Mouse (Mus musculus) heart, embryonic 16.5 days (tissue): ENCODE results near the gene Itga9. TPM values are rescaled to one million over a fixed set of nuclear protein-coding genes. Genes with fewer than 3 reads are reported as not detected.

Source experiments
- ATAC-seq: fragments of 200-750 bp; cut with Nextera tagmentation; replicated peaks from 2 replicates; pipeline ENCODE4 v1.8.0; 2017; ENCODE audit warnings: moderate number of reproducible peaks; ENCODE audit not compliant: insufficient read depth, low FRiP score; ENCODE audit errors: extremely low read depth
- H3K27ac ChIP-seq: fragments of 300-500 bp; sonication (generic); 2 replicates; pipeline ENCODE4 v1.5.1; 2014; ENCODE audit warnings: mild to moderate bottlenecking, low read length, control low read depth, moderate library complexity
- H3K27me3 ChIP-seq: fragments of 300-500 bp; sonication (generic); 2 replicates; pipeline ENCODE4 v1.6.1; 2014; ENCODE audit warnings: low read length, mixed read lengths; ENCODE audit not compliant: control insufficient read depth, insufficient read depth
- H3K36me3 ChIP-seq: fragments of 300-500 bp; sonication (generic); 2 replicates; pipeline ENCODE4 v1.6.1; 2014; ENCODE audit not compliant: control insufficient read depth, insufficient read depth
- H3K4me1 ChIP-seq: fragments of 300-500 bp; sonication (generic); 2 replicates; pipeline ENCODE4 v1.6.1; 2014; ENCODE audit warnings: low read length, mixed read lengths; ENCODE audit not compliant: control insufficient read depth, insufficient read depth
- H3K4me2 ChIP-seq: fragments of 300-500 bp; sonication (generic); 2 replicates; pipeline ENCODE4 v1.6.1; 2014; ENCODE audit warnings: low read depth, mild to moderate bottlenecking, control low read depth, low read length
- H3K4me3 ChIP-seq: fragments of 300-500 bp; sonication (generic); 2 replicates; pipeline ENCODE4 v1.5.1; 2014; ENCODE audit warnings: mild to moderate bottlenecking, control low read depth, low read length
- H3K9ac ChIP-seq: fragments of 300-500 bp; sonication (generic); 2 replicates; pipeline ENCODE4 v1.6.1; 2014; ENCODE audit warnings: low read length, control low read depth
- H3K9me3 ChIP-seq: fragments of 300-500 bp; sonication (generic); replicated peaks from 2 replicates; pipeline ENCODE4 v1.6.1; 2016; ENCODE audit warnings: low read length; ENCODE audit not compliant: control insufficient read depth
- WGBS: fragments of 180-500 bp; shearing (Covaris S2); extraction: QIAGEN DNeasy Blood & Tissue Kit; methylation state at CpG from one replicate; pipeline ENCODE4 v1.1.7; 2014; 5-methylcytosine and 5-hydroxymethylcytosine counted together
- polyA plus RNA-seq: library from polyadenylated mRNA; unstranded; fragments of >200 nt; fragmentation: Nextera tagmentation; extraction: Ambion mirVana; gene quantifications from 2 replicates; pipeline ENCODE4 v1.2.1, GENCODE M21; 2015

Itga9 gene
- polyA plus RNA-seq, 1 experiment from 2014 or later: 3.1 TPM

DNA sequence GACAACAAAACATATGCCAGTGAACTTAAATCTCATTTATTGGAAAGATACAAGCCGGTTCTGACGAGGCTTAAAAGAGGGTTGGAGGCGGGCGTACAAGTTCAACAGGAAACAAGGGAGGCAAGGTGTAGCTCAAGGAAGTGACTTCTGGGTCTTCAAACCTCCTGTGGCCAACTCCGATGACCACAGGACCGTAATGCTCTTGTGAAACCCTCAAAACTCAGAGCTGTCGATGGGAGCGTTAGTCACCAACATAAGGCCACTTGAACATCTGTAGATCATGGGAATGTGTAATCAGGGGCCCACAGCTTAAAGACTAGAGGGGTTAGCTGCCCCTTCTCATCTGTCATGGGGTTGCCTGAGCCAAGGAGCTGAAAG, 195.4 kb downstream of the Itga9 start:
- H3K4me1 ChIP-seq: peaks cover 8% of the 10 kb centered on the region; the same call in 1 of the 2 replicates
- H3K9me3 ChIP-seq: no peaks in the 10 kb centered on the region
- H3K9ac ChIP-seq: no peak overlapping the region
- 79% methylated on average over 8 of the region's 8 CpGs for WGBS
- H3K4me2 ChIP-seq: no peak overlapping the region
- H3K36me3 ChIP-seq: no peaks in the 10 kb centered on the region
- no peaks in the 10 kb centered on the region for H3K27me3 ChIP-seq
- ATAC-seq: no peak
- no peak overlapping the region for H3K27ac ChIP-seq
- H3K4me3 ChIP-seq: no peak overlapping the region

GRCm38 (mm10) chr9:118802380-118802779, 195.9 kb downstream of the Itga9 start:
- whole genome bisulfite sequencing: 91% methylated on average over 11 of the region's 11 CpGs
- Histone ChIP-seq H3K4me1 (peaks cover 8% of the 10 kb centered on the region; the same call in 1 of the 2 replicates), H3K9ac (no peak overlapping the region), H3K9me3 (no peaks in the 10 kb centered on the region), H3K4me3 (no peak overlapping the region), H3K27ac (no peak overlapping the region), H3K27me3 (no peaks in the 10 kb centered on the region), H3K4me2 (no peak overlapping the region), H3K36me3 (no peaks in the 10 kb centered on the region)
- ATAC-seq: no peak

GRCm38 (mm10) chr9:118805740-118806139, 199.2 kb downstream of the Itga9 start:
- WGBS: 71% methylated on average over 6 of the region's 6 CpGs
- ATAC-seq: no peak

GRCm38 (mm10) chr9:118807669-118808068, 201.2 kb downstream of the Itga9 start:
- Histone ChIP-seq H3K4me1 (no peaks in the 10 kb centered on the region), H3K36me3 (no peaks in the 10 kb centered on the region), H3K4me3 (no peak overlapping the region), H3K4me2 (no peak overlapping the region), H3K27me3 (no peaks in the 10 kb centered on the region), H3K27ac (no peak overlapping the region), H3K9ac (no peak overlapping the region), H3K9me3 (no peaks in the 10 kb centered on the region)
- ATAC-seq: no peak
- WGBS: 91% methylated on average over 3 of the region's 3 CpGs

More at GRCm38 (mm10) chr9:118805740-118806139, 199.2 kb downstream of the Itga9 start:
- Histone ChIP-seq H3K27ac (no peak overlapping the region), H3K4me2 (no peak overlapping the region), H3K4me3 (no peak overlapping the region), H3K27me3 (no peaks in the 10 kb centered on the region), H3K4me1 (peaks cover 5% of the 10 kb centered on the region; the same call in 1 of the 2 replicates), H3K9ac (no peak overlapping the region), H3K9me3 (no peaks in the 10 kb centered on the region), H3K36me3 (no peaks in the 10 kb centered on the region)

GRCm38 (mm10) chr9:118812221-118812620, 205.7 kb downstream of the Itga9 start:
- WGBS: 88% methylated on average over 7 of the region's 7 CpGs
- ATAC-seq: no peak
- no peaks in the 10 kb centered on the region for H3K36me3 ChIP-seq
- no peak overlapping the region for H3K4me3 ChIP-seq
- H3K9ac ChIP-seq: no peak overlapping the region
- no peak overlapping the region for H3K4me2 ChIP-seq
- H3K4me1 ChIP-seq: no peaks in the 10 kb centered on the region
- no peak overlapping the region for H3K27ac ChIP-seq
- no peaks in the 10 kb centered on the region for H3K27me3 ChIP-seq
- H3K9me3 ChIP-seq: peaks cover 4% of the 10 kb centered on the region; the same call in 1 of the 2 replicates

GRCm38 (mm10) chr9:118813492-118813891, 207.0 kb downstream of the Itga9 start:
- Histone ChIP-seq H3K4me3 (no peak overlapping the region), H3K27ac (no peak overlapping the region), H3K9me3 (peaks cover 4% of the 10 kb centered on the region; the same call in 1 of the 2 replicates), H3K9ac (no peak overlapping the region), H3K36me3 (no peaks in the 10 kb centered on the region), H3K27me3 (no peaks in the 10 kb centered on the region), H3K4me2 (no peak overlapping the region), H3K4me1 (no peaks in the 10 kb centered on the region)
- no peak for ATAC-seq
- 86% methylated on average over 5 of the region's 5 CpGs for WGBS

GRCm38 (mm10) chr9:118814056-118814455, 207.6 kb downstream of the Itga9 start:
- Histone ChIP-seq H3K4me1 (no peaks in the 10 kb centered on the region), H3K27me3 (no peaks in the 10 kb centered on the region), H3K9ac (no peak overlapping the region), H3K4me2 (no peak overlapping the region), H3K9me3 (peaks cover 4% of the 10 kb centered on the region; the same call in 1 of the 2 replicates), H3K27ac (no peak overlapping the region), H3K36me3 (no peaks in the 10 kb centered on the region), H3K4me3 (no peak overlapping the region)
- ATAC-seq: no peak
- WGBS: 70% methylated on average over 16 of the region's 16 CpGs

- no peaks in the 10 kb centered on the region for H3K4me1 ChIP-seq
- no peak overlapping the region for H3K4me3 ChIP-seq
- peaks cover 4% of the 10 kb centered on the region; the same call in 1 of the 2 replicates for H3K9me3 ChIP-seq
- no peak overlapping the region for H3K4me2 ChIP-seq
- ATAC-seq: no peak
- H3K9ac ChIP-seq: no peak overlapping the region
- no peak overlapping the region for H3K27ac ChIP-seq
- no peaks in the 10 kb centered on the region for H3K27me3 ChIP-seq
- H3K36me3 ChIP-seq: no peaks in the 10 kb centered on the region
- WGBS: 65% methylated on average over 8 of the region's 8 CpGs
These were observed 208.0 kb downstream of the Itga9 start for GRCm38 (mm10) chr9:118814461-118814860.

- Histone ChIP-seq H3K27ac (no peak overlapping the region), H3K4me2 (no peak overlapping the region), H3K36me3 (no peaks in the 10 kb centered on the region), H3K27me3 (no peaks in the 10 kb centered on the region), H3K4me1 (no peaks in the 10 kb centered on the region), H3K9ac (no peak overlapping the region), H3K4me3 (no peak overlapping the region), H3K9me3 (peaks cover 4% of the 10 kb centered on the region; the same call in 1 of the 2 replicates)
- 99% methylated on average over 8 of the region's 8 CpGs for WGBS
- no peak for ATAC-seq
These were observed 209.1 kb downstream of the Itga9 start for GRCm38 (mm10) chr9:118815543-118815942.
